Mouse (Mus musculus) embryonic facial prominence, embryonic 14.5 days (tissue): ENCODE results near the gene Rnf128. TPM values are rescaled to one million over a fixed set of nuclear protein-coding genes. Genes with fewer than 3 reads are reported as not detected.

ENCODE experiments used
- ATAC-seq: fragments of 200-750 bp; cut with Nextera tagmentation; 2 replicates; pipeline ENCODE4 v1.8.0; 2017; ENCODE audit warnings: low read depth, moderate number of reproducible peaks, moderate TSS enrichment
- DNase-seq: peaks from one replicate; pipeline ENCODE4 v3.0.0-alpha.2; 2015; ENCODE audit warnings: low spot score
- H3K27ac ChIP-seq: fragments of 300-500 bp; sonication (generic); replicated peaks from 2 replicates; pipeline ENCODE4 v1.5.1; 2014; ENCODE audit warnings: low read depth, mild to moderate bottlenecking, low read length, moderate library complexity
- H3K27me3 ChIP-seq: fragments of 300-500 bp; sonication (generic); replicated peaks from 2 replicates; pipeline ENCODE4 v1.6.1; 2014; ENCODE audit warnings: low read length; ENCODE audit not compliant: control insufficient read depth, insufficient read depth
- H3K36me3 ChIP-seq: fragments of 300-500 bp; sonication (generic); 2 replicates; pipeline ENCODE4 v1.6.1; 2014; ENCODE audit warnings: low read length, mixed read lengths; ENCODE audit not compliant: control insufficient read depth, insufficient read depth
- H3K4me1 ChIP-seq: fragments of 300-500 bp; sonication (generic); 2 replicates; pipeline ENCODE4 v1.6.1; 2014; ENCODE audit warnings: antibody characterized with exemption, low read length; ENCODE audit not compliant: control insufficient read depth, insufficient read depth
- H3K4me2 ChIP-seq: fragments of 300-500 bp; sonication (generic); 2 replicates; pipeline ENCODE4 v1.6.1; 2014; ENCODE audit warnings: low read depth, mild to moderate bottlenecking, low read length, moderate library complexity, mixed read lengths
- H3K4me3 ChIP-seq: fragments of 300-500 bp; sonication (generic); 2 replicates; pipeline ENCODE4 v1.5.1; 2014; ENCODE audit warnings: low read depth, mild to moderate bottlenecking, low read length
- H3K9ac ChIP-seq: fragments of 300-500 bp; sonication (generic); 2 replicates; pipeline ENCODE4 v1.6.1; 2014; ENCODE audit warnings: low read depth, mild to moderate bottlenecking, low read length, moderate library complexity, mixed read lengths
- H3K9me3 ChIP-seq: fragments of 300-500 bp; sonication (generic); 2 replicates; pipeline ENCODE4 v1.6.1; 2016; ENCODE audit warnings: low read length; ENCODE audit not compliant: control insufficient read depth
- WGBS: fragments of 180-500 bp; shearing (Covaris S2); extraction: QIAGEN DNeasy Blood & Tissue Kit; methylation state at CpG from one replicate; pipeline ENCODE4 v1.1.7; 2014; 5-methylcytosine and 5-hydroxymethylcytosine counted together
- polyA plus RNA-seq: library from polyadenylated mRNA; unstranded; fragments of >200 nt; fragmentation: Nextera tagmentation; extraction: Ambion mirVana; gene quantifications from 2 replicates; pipeline ENCODE4 v1.2.1, GENCODE M21; 2014

The Rnf128 gene
- polyA plus RNA-seq = 8.1 and 9.1 TPM in 2 replicates

- no peak within 1 kb of the TSS for H3K9ac ChIP-seq
- ATAC-seq (no peak), DNase-seq (peak; percentile 30)
- no peak within 1 kb of the TSS for H3K4me2 ChIP-seq
- H3K27ac ChIP-seq = no peak within 1 kb of the TSS
- no peaks in the 10 kb centered on the region for H3K4me1 ChIP-seq
- no peaks in the 10 kb centered on the region for H3K9me3 ChIP-seq
- H3K4me3 ChIP-seq = no peak within 1 kb of the TSS
- no peaks in the 10 kb centered on the region for H3K36me3 ChIP-seq
- H3K27me3 ChIP-seq = no peaks in the 10 kb centered on the region; the same call in none of the 2 replicates
- 68% methylated on average over 8 of the region's 8 CpGs for WGBS
Observed at GRCm38 (mm10) chrX:139562925-139563461, at the start of gene Rnf128. Rnf128 (plus strand) TSS chrX:139563316.

- no peaks in the 10 kb centered on the region for H3K9me3 ChIP-seq
- H3K9ac ChIP-seq = no peak overlapping the region
- no peak for DNase-seq
- H3K27me3 ChIP-seq = peaks cover 3% of the 10 kb centered on the region; the same call in 1 of the 2 replicates
- H3K27ac ChIP-seq = no peak overlapping the region
- H3K4me1 ChIP-seq = no peaks in the 10 kb centered on the region
- no peaks in the 10 kb centered on the region for H3K36me3 ChIP-seq
- ATAC-seq = no peak
- no peak overlapping the region for H3K4me3 ChIP-seq
- WGBS = 80% methylated on average over 2 of the region's 2 CpGs
- no peak overlapping the region for H3K4me2 ChIP-seq
Observed at GRCm38 (mm10) chrX:139516156-139516555, 47.0 kb upstream of the Rnf128 start.

GRCm38 (mm10) chrX:139519251-139519650 lies 43.9 kb upstream of the Rnf128 start:
- H3K4me2 ChIP-seq = no peak overlapping the region
- no peak overlapping the region for H3K27ac ChIP-seq
- 76% methylated on average over 2 of the region's 2 CpGs for WGBS
- no peaks in the 10 kb centered on the region for H3K4me1 ChIP-seq
- ATAC-seq (no peak), DNase-seq (no peak)
- H3K27me3 ChIP-seq = peaks cover 3% of the 10 kb centered on the region; the same call in 1 of the 2 replicates
- no peaks in the 10 kb centered on the region for H3K9me3 ChIP-seq
- H3K4me3 ChIP-seq = no peak overlapping the region
- H3K9ac ChIP-seq = no peak overlapping the region
- no peaks in the 10 kb centered on the region for H3K36me3 ChIP-seq

- no peaks in the 10 kb centered on the region for H3K27me3 ChIP-seq
- 67% methylated on average over 5 of the region's 5 CpGs for WGBS
- no peak overlapping the region for H3K4me2 ChIP-seq
- no peaks in the 10 kb centered on the region for H3K36me3 ChIP-seq
- no peak overlapping the region for H3K4me3 ChIP-seq
- no peak for ATAC-seq
- DNase-seq = no peak
- H3K9me3 ChIP-seq = no peaks in the 10 kb centered on the region
- no peak overlapping the region for H3K27ac ChIP-seq
- H3K9ac ChIP-seq = no peak overlapping the region
- H3K4me1 ChIP-seq = no peaks in the 10 kb centered on the region
Observed at GRCm38 (mm10) chrX:139524303-139525091, 38.6 kb upstream of the Rnf128 start.

GRCm38 (mm10) chrX:139525724-139526123 lies 37.4 kb upstream of the Rnf128 start:
- 0 out of 2 replicates have a peak, but pooled peaks cover 4% of the 10 kb centered on the region for H3K27me3 ChIP-seq
- 67% methylated on average over 2 of the region's 2 CpGs for WGBS
- H3K9me3 ChIP-seq = no peaks in the 10 kb centered on the region
- no peak overlapping the region for H3K4me2 ChIP-seq
- no peak overlapping the region for H3K27ac ChIP-seq
- H3K9ac ChIP-seq = no peak overlapping the region
- no peak for ATAC-seq
- H3K4me1 ChIP-seq = no peaks in the 10 kb centered on the region
- no peak for DNase-seq
- H3K36me3 ChIP-seq = no peaks in the 10 kb centered on the region
- no peak overlapping the region for H3K4me3 ChIP-seq

- DNase-seq = no peak
- Histone ChIP-seq H3K27me3 (0 out of 2 replicates have a peak, but pooled peaks cover 4% of the 10 kb centered on the region), H3K4me1 (no peaks in the 10 kb centered on the region), H3K9ac (no peak overlapping the region), H3K4me2 (no peak overlapping the region), H3K36me3 (no peaks in the 10 kb centered on the region), H3K4me3 (no peak overlapping the region), H3K27ac (no peak overlapping the region), H3K9me3 (no peaks in the 10 kb centered on the region)
- ATAC-seq = no peak
- WGBS = 91% methylated on average over 4 of the region's 4 CpGs
Observed at GRCm38 (mm10) chrX:139526984-139527383, 36.1 kb upstream of the Rnf128 start.

- Histone ChIP-seq H3K36me3 (no peaks in the 10 kb centered on the region), H3K27me3 (0 out of 2 replicates have a peak, but pooled peaks cover 4% of the 10 kb centered on the region), H3K4me1 (no peaks in the 10 kb centered on the region), H3K27ac (no peak overlapping the region), H3K9me3 (no peaks in the 10 kb centered on the region), H3K4me2 (no peak overlapping the region), H3K4me3 (no peak overlapping the region), H3K9ac (no peak overlapping the region)
- ATAC-seq = no peak
- DNase-seq = no peak
Observed at GRCm38 (mm10) chrX:139529678-139530077, 33.4 kb upstream of the Rnf128 start.

GRCm38 (mm10) chrX:139532293-139532692 lies 30.8 kb upstream of the Rnf128 start:
- Histone ChIP-seq H3K9me3 (no peaks in the 10 kb centered on the region), H3K4me2 (no peak overlapping the region), H3K36me3 (no peaks in the 10 kb centered on the region), H3K27me3 (0 out of 2 replicates have a peak, but pooled peaks cover 4% of the 10 kb centered on the region), H3K4me1 (no peaks in the 10 kb centered on the region), H3K4me3 (no peak overlapping the region), H3K9ac (no peak overlapping the region), H3K27ac (no peak overlapping the region)
- ATAC-seq (no peak), DNase-seq (no peak)
- 66% methylated on average over 4 of the region's 4 CpGs for WGBS
